Mouse (Mus musculus) hindbrain, embryonic 12.5 days (tissue): ENCODE data around the gene Scn4b. TPM values are rescaled to one million over a fixed set of nuclear protein-coding genes. Genes with fewer than 3 reads are reported as not detected.

Experiments used
- ATAC-seq: fragments of 200-750 bp; cut with Nextera tagmentation; 2 replicates; pipeline ENCODE4 v1.8.0; 2017; ENCODE audit warnings: moderate TSS enrichment; ENCODE audit not compliant: low FRiP score
- H3K27ac ChIP-seq: fragments of 300-500 bp; sonication (generic); 2 replicates; pipeline ENCODE4 v1.5.1; 2016; ENCODE audit warnings: mild to moderate bottlenecking
- H3K27me3 ChIP-seq: fragments of 300-500 bp; sonication (generic); 2 replicates; pipeline ENCODE4 v1.6.1; 2016; ENCODE audit warnings: mild to moderate bottlenecking
- H3K36me3 ChIP-seq: fragments of 300-500 bp; sonication (generic); 2 replicates; pipeline ENCODE4 v1.6.1; 2016; ENCODE audit warnings: mild to moderate bottlenecking
- H3K4me1 ChIP-seq: fragments of 300-500 bp; sonication (generic); 2 replicates; pipeline ENCODE4 v1.6.1; 2016
- H3K4me2 ChIP-seq: fragments of 300-500 bp; sonication (generic); replicated peaks from 2 replicates; pipeline ENCODE4 v1.6.1; 2016; ENCODE audit warnings: mild to moderate bottlenecking
- H3K4me3 ChIP-seq: fragments of 300-500 bp; sonication (generic); 2 replicates; pipeline ENCODE4 v1.5.1; 2016; ENCODE audit warnings: mild to moderate bottlenecking
- H3K9ac ChIP-seq: fragments of 300-500 bp; sonication (generic); 2 replicates; pipeline ENCODE4 v1.6.1; 2016; ENCODE audit warnings: mild to moderate bottlenecking, moderate library complexity
- H3K9me3 ChIP-seq: fragments of 300-500 bp; sonication (generic); replicated peaks from 2 replicates; pipeline ENCODE4 v1.6.1; 2016; ENCODE audit warnings: mild to moderate bottlenecking
- WGBS: fragments of 180-500 bp; shearing (Covaris S2); methylation state at CpG from one replicate; pipeline ENCODE4 v1.1.7; 2016; 5-methylcytosine and 5-hydroxymethylcytosine counted together
- polyA plus RNA-seq: library from polyadenylated mRNA; unstranded; fragments of >200 nt; fragmentation: Nextera tagmentation; extraction: Ambion mirVana; gene quantifications from 2 replicates; pipeline ENCODE4 v1.2.1, GENCODE M21; 2016

Scn4b gene
- 0.40 and 0.46 TPM in 2 replicates for polyA plus RNA-seq

- no peaks in the 10 kb centered on the region for H3K9me3 ChIP-seq
- WGBS: under 1% methylated on average over 72 of the region's 76 CpGs
- H3K36me3 ChIP-seq: no peaks in the 10 kb centered on the region
- H3K27ac ChIP-seq: no peak within 1 kb of the TSS
- H3K27me3 ChIP-seq: peaks cover 97% of the 10 kb centered on the region
- peak within 1 kb of the TSS; percentile 42 for H3K4me3 ChIP-seq
- H3K4me1 ChIP-seq: peaks cover 15% of the 10 kb centered on the region
- peak; percentile 68 for ATAC-seq
- H3K9ac ChIP-seq: peak within 1 kb of the TSS; percentile 43
- peak within 1 kb of the TSS; percentile 93 for H3K4me2 ChIP-seq
Observed at GRCm38 (mm10) chr9:45138191-45139032, at the start of gene Scn4b. Gene Scn4b, plus strand, starts transcription at chr9:45138395.

DNA sequence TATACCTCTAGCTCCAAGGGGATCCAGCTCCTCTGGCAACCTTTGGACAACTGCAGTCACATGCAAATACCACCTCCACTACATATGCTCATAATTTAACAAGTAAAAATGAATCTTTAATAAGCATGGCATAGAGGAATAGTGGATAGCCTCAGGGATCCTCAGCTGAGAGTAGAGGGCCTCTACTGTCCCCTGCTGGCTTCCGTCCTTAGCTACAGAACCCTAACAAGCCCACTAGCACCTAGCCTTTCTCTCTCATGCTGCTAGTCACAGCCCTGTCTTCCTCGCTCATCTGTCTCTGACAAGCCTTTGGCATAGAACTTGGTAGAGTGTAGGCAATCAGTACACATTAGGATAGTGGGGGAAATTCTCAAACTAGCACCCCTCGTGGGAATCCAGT, 47.4 kb upstream of the Scn4b start:
- H3K36me3 ChIP-seq: no peaks in the 10 kb centered on the region
- H3K9ac ChIP-seq: no peak overlapping the region
- no peaks in the 10 kb centered on the region for H3K4me1 ChIP-seq
- no peaks in the 10 kb centered on the region for H3K9me3 ChIP-seq
- H3K27ac ChIP-seq: no peak overlapping the region
- H3K4me3 ChIP-seq: no peak overlapping the region
- H3K4me2 ChIP-seq: no peak overlapping the region
- H3K27me3 ChIP-seq: 0 out of 2 replicates have a peak, but pooled peaks cover 3% of the 10 kb centered on the region
- WGBS: 54% methylated on average over 3 of the region's 3 CpGs
- no peak for ATAC-seq

GRCm38 (mm10) chr9:45092641-45093040, 45.6 kb upstream of the Scn4b start:
- no peak for ATAC-seq
- Histone ChIP-seq H3K27ac (no peak overlapping the region), H3K4me2 (no peak overlapping the region), H3K9me3 (no peaks in the 10 kb centered on the region), H3K36me3 (no peaks in the 10 kb centered on the region), H3K4me3 (no peak overlapping the region), H3K27me3 (0 out of 2 replicates have a peak, but pooled peaks cover 3% of the 10 kb centered on the region), H3K4me1 (no peaks in the 10 kb centered on the region), H3K9ac (no peak overlapping the region)
- WGBS: 75% methylated on average over 4 of the region's 4 CpGs

DNA sequence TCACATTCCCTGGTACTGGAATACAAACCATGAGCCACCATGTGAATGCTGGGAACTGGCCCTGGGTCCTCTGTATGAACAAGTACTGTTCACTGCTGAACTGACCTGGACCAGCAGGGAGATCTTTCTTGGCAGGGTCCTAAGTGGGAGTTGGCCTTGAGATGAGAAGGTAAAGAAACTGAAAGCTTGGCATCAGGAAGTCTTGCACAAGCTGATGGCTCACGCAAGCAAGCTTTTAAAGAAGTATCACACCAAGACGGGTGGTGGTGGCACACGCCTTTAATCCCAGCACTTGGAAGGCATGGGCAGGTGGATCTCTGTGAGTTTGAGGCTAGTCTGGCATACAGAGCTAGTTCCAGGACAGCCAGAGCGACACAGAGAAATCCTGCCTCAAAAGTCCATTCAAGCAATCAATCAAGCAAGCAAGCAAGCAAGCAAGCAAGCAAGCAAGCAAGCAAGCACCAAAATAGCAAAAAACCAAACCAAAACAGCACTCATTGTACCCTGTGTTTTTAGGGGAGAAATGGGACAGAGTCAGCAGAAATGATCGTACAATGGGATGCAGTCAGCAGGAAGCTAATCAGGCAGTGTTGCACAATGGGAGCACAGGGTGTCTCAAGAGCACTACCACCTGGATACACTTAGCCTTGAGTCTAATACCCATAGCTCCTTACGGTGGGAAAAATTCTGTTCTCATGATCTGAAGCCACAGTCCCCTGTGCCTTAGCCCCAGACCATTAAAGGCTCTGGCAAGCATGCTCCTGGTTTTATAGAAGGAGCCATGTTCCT, 42.9 kb upstream of the Scn4b start:
- no peak for ATAC-seq
- H3K9me3 ChIP-seq: no peaks in the 10 kb centered on the region
- H3K4me3 ChIP-seq: no peak overlapping the region
- H3K36me3 ChIP-seq: no peaks in the 10 kb centered on the region
- H3K4me1 ChIP-seq: no peaks in the 10 kb centered on the region
- WGBS: 81% methylated on average over 6 of the region's 6 CpGs
- 0 out of 2 replicates have a peak, but pooled peaks cover 3% of the 10 kb centered on the region for H3K27me3 ChIP-seq
- H3K4me2 ChIP-seq: no peak overlapping the region
- H3K9ac ChIP-seq: no peak overlapping the region
- H3K27ac ChIP-seq: no peak overlapping the region

GRCm38 (mm10) chr9:45097877-45098276, 40.3 kb upstream of the Scn4b start:
- ATAC-seq: no peak

DNA sequence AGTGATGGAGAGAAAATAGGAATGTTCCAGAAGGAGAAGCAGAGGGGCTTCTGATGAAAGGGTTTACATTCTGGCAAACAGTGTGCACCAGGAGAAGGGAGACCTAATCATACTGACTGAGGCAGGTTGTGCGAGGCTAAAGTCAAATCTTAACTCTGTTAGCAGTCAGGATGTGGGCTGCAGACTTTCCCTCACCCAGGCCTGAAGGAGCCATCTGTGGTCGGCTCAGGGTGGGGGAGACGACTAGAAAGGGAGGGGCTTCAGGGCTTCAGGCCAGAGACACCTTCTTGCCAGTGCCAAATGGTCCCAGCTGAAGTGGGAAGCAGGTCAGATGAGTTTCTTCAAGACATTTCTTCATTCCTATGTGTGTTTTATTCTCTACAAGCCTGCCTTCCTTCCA, 39.8 kb upstream of the Scn4b start:
- Histone ChIP-seq H3K4me1 (no peaks in the 10 kb centered on the region), H3K4me2 (no peak overlapping the region), H3K4me3 (no peak overlapping the region), H3K27me3 (0 out of 2 replicates have a peak, but pooled peaks cover 3% of the 10 kb centered on the region), H3K27ac (no peak overlapping the region), H3K9me3 (no peaks in the 10 kb centered on the region), H3K36me3 (no peaks in the 10 kb centered on the region), H3K9ac (no peak overlapping the region)
- ATAC-seq: no peak
- WGBS: 66% methylated on average over 3 of the region's 3 CpGs

More at GRCm38 (mm10) chr9:45097877-45098276, 40.3 kb upstream of the Scn4b start:
- Histone ChIP-seq H3K9me3 (no peaks in the 10 kb centered on the region), H3K36me3 (no peaks in the 10 kb centered on the region), H3K4me2 (no peak overlapping the region), H3K4me3 (no peak overlapping the region), H3K27ac (no peak overlapping the region), H3K4me1 (no peaks in the 10 kb centered on the region), H3K27me3 (0 out of 2 replicates have a peak, but pooled peaks cover 3% of the 10 kb centered on the region), H3K9ac (no peak overlapping the region)
- whole genome bisulfite sequencing: 82% methylated on average over 5 of the region's 5 CpGs

- H3K4me1 ChIP-seq: no peaks in the 10 kb centered on the region
- H3K9me3 ChIP-seq: no peaks in the 10 kb centered on the region
- H3K27me3 ChIP-seq: no peaks in the 10 kb centered on the region
- WGBS: 71% methylated on average over 1 of the region's 1 CpGs
- H3K4me2 ChIP-seq: no peak overlapping the region
- H3K4me3 ChIP-seq: no peak overlapping the region
- H3K36me3 ChIP-seq: no peaks in the 10 kb centered on the region
- no peak overlapping the region for H3K9ac ChIP-seq
- ATAC-seq: no peak
- no peak overlapping the region for H3K27ac ChIP-seq
Observed at GRCm38 (mm10) chr9:45102528-45102927, 35.7 kb upstream of the Scn4b start.

DNA sequence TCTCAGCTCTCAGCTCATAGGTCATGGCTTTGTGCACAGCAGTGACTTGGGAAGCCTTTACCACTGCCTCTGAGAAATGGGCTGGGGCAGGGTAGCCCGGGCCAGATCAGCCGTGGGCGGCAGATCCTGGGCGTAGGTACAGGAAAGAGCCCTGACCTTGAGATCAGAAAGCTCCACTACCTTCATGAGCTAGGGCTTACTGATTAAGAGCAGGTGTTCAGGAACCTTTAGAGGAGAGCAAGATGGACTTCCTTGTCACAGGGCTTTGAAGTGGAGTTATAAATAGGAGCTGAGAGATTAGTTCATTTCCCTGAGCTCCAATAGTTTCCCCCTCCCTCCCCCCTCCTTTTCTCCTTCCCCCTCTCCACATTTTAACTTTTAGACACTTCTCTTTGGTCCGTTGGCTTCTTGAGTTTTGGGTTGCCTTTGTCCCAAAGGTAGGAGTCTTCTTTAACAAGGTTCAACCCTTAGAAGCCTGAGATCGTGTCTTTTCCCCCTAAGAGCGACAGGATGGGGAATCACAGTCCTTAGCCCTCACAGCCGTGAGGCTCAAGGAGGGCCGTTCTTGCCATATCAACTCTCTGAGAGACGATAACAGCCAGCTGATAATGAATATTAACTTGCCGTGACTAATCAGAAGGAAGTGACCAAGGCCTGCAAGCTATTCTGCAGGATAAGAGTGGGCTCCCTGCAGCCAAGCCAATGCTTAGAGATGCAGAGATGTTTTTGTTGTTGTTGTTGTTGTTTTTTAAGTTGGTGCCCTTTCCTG, 34.8 kb upstream of the Scn4b start:
- H3K9me3 ChIP-seq: no peaks in the 10 kb centered on the region
- H3K27ac ChIP-seq: no peak overlapping the region
- H3K4me3 ChIP-seq: no peak overlapping the region
- no peak for ATAC-seq
- no peaks in the 10 kb centered on the region for H3K4me1 ChIP-seq
- H3K36me3 ChIP-seq: no peaks in the 10 kb centered on the region
- H3K27me3 ChIP-seq: no peaks in the 10 kb centered on the region
- H3K4me2 ChIP-seq: no peak overlapping the region
- H3K9ac ChIP-seq: no peak overlapping the region
- WGBS: 74% methylated on average over 11 of the region's 11 CpGs

DNA sequence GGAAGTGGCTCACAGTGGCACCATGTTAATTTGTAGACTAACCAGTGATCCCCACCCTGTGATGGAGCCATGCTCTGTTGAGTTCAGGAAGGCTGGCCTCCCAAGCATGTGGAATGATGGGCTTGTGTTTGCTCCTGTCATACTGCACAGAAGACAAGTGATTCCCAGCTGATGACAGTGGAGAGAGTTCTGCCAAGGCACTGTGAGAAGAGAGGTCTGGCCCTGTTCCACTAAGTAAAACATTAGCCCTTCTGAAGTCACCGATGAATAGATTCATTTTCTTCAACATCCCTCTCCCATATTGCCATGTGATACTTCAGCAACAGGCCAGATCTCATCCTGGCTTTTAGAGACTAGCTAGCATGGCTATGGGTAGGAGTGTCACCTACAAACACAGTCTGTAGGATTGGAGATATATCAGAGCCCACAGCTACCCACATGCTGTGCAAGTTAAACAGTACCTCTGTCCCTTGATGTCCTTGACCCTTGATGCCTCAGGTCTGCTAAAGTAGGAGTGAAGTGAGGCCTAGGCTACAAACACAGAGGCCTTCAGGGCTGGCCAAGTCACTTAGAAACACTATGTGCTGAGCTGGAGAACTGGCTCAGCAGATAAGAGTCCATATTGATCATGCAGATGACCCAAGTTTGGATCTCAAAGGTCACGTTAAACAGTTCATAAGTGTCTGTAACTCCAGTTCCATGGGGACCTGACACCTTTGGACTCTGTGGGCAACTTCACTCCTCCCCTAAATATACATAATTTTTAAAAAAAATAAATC, 32.4 kb upstream of the Scn4b start:
- Histone ChIP-seq H3K4me3 (no peak overlapping the region), H3K9ac (no peak overlapping the region), H3K27ac (no peak overlapping the region), H3K27me3 (no peaks in the 10 kb centered on the region), H3K4me2 (no peak overlapping the region), H3K9me3 (no peaks in the 10 kb centered on the region), H3K4me1 (no peaks in the 10 kb centered on the region), H3K36me3 (no peaks in the 10 kb centered on the region)
- 90% methylated on average over 2 of the region's 2 CpGs for WGBS
- no peak for ATAC-seq

DNA sequence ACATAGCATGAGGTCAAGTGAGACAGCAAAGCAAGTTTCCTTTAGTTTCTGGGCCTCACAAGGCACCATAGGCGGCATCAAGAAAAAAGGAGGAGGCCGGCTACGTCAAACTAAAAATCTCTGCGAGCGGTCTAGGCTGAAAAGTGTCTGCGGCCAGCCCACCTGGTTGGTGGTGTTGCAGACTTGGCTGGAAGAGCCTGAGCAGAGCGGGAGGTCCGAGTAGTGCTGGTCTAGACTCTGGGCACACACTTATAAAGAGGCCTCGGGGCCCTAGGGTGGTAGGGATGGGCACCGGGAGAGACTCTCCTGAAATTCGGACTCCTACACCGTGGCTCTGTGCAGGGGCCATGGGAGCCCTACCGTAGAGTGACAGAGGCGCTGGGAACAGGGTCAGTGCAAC, 22.5 kb upstream of the Scn4b start:
- WGBS: 4% methylated on average over 14 of the region's 14 CpGs
- H3K27me3 ChIP-seq: peaks cover 8% of the 10 kb centered on the region
- 0 out of 2 replicates have a peak overlapping the region, but pooled peaks have one; percentile 12 for H3K27ac ChIP-seq
- no peaks in the 10 kb centered on the region for H3K9me3 ChIP-seq
- peak overlapping the region; percentile 36 for H3K4me3 ChIP-seq
- peaks cover 17% of the 10 kb centered on the region for H3K4me1 ChIP-seq
- H3K9ac ChIP-seq: peak overlapping the region; percentile 47
- H3K4me2 ChIP-seq: peak overlapping the region; percentile 58
- peak; percentile 48 for ATAC-seq
- no peaks in the 10 kb centered on the region for H3K36me3 ChIP-seq

GRCm38 (mm10) chr9:45116819-45117218, 21.4 kb upstream of the Scn4b start:
- 65% methylated on average over 9 of the region's 9 CpGs for WGBS
- H3K4me2 ChIP-seq: no peak overlapping the region
- H3K9me3 ChIP-seq: no peaks in the 10 kb centered on the region
- no peaks in the 10 kb centered on the region for H3K36me3 ChIP-seq
- peaks cover 17% of the 10 kb centered on the region for H3K4me1 ChIP-seq
- H3K27ac ChIP-seq: no peak overlapping the region
- H3K9ac ChIP-seq: no peak overlapping the region
- H3K4me3 ChIP-seq: no peak overlapping the region
- H3K27me3 ChIP-seq: peaks cover 8% of the 10 kb centered on the region
- ATAC-seq: no peak
